Mouse (Mus musculus) CD4-positive helper T cell, adult 2 months (primary cell): ENCODE measurements around the gene Cnot11.
"Not testable (repeated sequence)": the region's sequence is repeated elsewhere in the genome, so short reads cannot be mapped to it uniquely, and the experiment has no call there.

Source experiments
- DNase-seq: peaks from one replicate; pipeline ENCODE4 v3.0.0-alpha.2; 2012; ENCODE audit warnings: low read depth, missing footprints, low spot score

Gene Cnot11

GRCm38 (mm10) chr1:39579139-39579538 lies 44.3 kb downstream of the Cnot11 start:
- no peak for DNase-seq

DNA sequence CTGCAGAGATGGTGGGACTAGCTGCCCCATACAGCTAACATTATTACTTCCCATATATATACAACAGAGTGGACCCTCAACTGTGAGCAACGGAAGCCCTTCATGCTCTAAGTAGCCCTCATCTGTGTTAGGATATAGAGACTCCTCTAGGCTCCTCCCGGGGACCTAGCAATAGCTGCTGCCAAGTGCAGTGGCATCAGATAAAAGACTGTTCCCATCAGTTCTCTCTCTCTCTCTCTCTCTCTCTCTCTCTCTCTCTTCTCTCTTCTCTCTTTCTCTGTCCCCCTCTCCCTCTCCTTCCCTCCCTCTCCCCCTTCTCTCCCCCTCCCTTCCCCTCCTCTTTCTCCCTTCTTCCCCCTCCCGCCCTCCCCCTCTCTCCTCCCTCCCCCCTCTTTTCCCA lies 46.4 kb downstream of the Cnot11 start:
- no peak for DNase-seq

DNA sequence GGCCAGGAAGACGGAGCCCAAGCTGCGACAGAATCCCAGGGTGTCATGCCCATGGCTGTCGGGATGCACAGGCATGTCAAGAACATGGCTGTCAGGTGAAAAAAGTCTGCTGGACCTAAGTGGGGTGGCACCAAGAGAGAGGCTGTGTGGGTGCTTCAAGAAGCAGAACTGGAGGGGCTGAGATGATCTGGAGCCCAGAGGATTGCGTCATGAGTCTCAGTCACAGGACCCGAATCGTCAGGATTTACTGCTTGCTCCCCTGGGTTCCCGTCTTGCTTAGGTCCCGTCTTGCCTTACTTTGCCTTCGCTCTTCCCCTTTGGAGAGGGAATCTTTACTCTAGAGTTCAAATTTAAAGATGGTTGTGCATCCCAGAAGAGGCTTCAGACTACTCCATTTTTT lies 48.4 kb downstream of the Cnot11 start:
- DNase-seq = no peak

- DNase-seq = no peak
These were observed 50.6 kb downstream of the Cnot11 start for GRCm38 (mm10) chr1:39585416-39585815.

DNA sequence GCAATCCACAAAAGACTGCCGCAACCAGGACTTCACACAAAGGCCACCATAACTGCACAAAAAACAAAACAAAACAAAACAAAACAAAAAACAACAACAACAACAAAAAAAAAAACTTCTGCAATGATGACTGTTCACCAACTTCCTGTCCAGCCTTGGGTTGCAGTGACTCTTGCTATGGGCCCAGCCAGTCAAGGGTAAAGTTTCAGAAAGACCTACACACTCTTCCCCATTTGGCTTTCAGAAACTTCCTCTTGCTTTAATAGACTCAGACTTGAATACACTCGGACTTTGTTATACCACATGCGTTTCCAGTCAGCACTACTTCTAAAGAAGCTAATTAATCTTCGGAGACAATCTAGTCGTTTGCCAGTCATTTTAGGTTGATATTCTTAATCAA lies 55.4 kb downstream of the Cnot11 start:
- no peak for DNase-seq

DNA sequence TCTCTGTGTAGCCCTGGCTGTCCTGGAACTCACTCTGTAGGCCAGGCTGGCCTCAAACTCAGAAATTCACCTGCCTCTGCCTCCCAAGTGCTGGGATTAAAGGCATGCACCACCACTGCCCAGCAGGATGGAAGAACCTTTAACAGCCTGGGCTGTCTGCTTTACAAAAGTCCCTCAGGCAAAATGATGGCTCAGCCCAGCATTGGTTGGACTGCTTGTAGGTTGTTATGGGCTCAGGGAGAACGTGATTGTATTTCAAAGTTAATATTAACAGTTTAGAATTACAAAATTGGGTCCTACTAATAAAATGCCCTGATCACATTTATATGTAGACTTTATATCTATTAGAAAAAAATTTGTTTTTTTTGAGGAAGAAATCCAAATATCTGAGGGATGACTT lies 56.8 kb downstream of the Cnot11 start:
- DNase-seq = not testable (repeated sequence)

- DNase-seq = no peak
These were observed 57.3 kb downstream of the Cnot11 start for GRCm38 (mm10) chr1:39592090-39592489.

DNA sequence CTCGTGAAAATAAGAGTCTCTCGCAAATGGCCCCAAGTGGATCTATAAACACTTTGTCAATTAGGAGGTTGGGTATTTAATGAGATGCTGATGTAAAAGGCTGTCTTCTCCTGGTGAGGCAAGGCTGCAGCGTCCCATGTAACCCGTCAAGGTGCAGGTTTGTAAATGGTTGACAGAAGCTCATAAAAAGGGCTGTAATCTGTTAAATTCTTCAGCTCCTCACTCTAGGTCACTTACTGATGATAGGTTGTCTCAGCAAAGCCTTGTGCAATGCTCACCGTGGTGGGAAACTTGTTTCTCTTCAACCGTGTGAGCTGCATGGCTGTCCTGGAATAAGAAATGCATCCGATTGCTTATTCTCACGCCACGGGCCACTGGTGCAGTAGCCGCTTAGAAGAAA lies 59.0 kb downstream of the Cnot11 start:
- no peak for DNase-seq
